In the genomic region with DNA sequence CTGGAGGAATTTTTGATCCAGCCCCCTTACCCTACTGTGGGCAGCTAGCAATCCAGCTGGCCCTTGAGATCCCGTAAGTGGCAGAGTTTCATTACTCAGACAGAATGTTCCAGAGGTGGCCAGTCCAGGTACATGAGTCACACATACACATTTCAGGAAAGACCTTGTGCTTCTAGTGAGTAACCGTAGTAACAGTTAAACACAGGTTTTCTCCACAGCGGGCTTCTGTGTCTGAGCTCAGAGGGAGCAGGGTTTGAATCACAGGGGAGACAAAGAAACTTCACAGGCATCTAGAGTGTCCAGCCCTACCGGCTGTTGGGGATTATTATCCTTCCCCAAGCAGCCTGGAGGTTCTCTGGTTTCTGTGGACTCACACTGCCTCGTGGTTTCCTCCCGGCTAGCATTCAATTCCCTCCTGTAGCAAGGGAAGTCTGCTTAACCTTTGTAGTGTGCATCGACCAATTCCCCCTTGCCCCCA, we compare ENCODE assay signal across 13 mouse cellular contexts. TPM values are rescaled to one million over a fixed set of nuclear protein-coding genes. Genes with fewer than 3 reads are reported as not detected.
DNase-seq lines count a peak whose midpoint lies in the region; ATAC-seq and TF ChIP-seq lines count a peak whose summit lies in the region.
"Had no signal": no experiment of that assay in that cellular context is flagged by ENCODE, and none has a peak within 500 bp of the region (broad histone marks: within the 10 kb centered on the region; RNA-seq: fewer than 3 reads in every experiment).

No protein-coding gene starts in this region.

- WGBS in heart, embryonic 16.5 days: 55% methylated on average over 7 of the region's 7 CpGs
- WGBS in embryonic facial prominence, embryonic 12.5 days: 24% methylated on average over 7 of the region's 7 CpGs
- WGBS in limb, embryonic 12.5 days: 38% methylated on average over 7 of the region's 7 CpGs

- no peaks in the 10 kb centered on the region for H3K36me3 ChIP-seq in heart, embryonic 16.5 days (ENCODE audit: control insufficient read depth, insufficient read depth)
- no peaks in the 10 kb centered on the region for H3K36me3 ChIP-seq in embryonic facial prominence, embryonic 12.5 days
- no peaks in the 10 kb centered on the region for H3K36me3 ChIP-seq in limb, embryonic 12.5 days
- no peaks in the 10 kb centered on the region for H3K36me3 ChIP-seq in myocyte (ENCODE audit: control insufficient read depth, insufficient read depth)
- H3K36me3 ChIP-seq: midbrain, embryonic 12.5 days; neural tube, embryonic 12.5 days had no signal

- no peaks in the 10 kb centered on the region for H3K9me3 ChIP-seq in heart, embryonic 16.5 days (replicated peaks; ENCODE audit: control insufficient read depth, low read length)
- H3K9me3 ChIP-seq in embryonic facial prominence, embryonic 12.5 days: no peaks in the 10 kb centered on the region
- no peaks in the 10 kb centered on the region for H3K9me3 ChIP-seq in limb, embryonic 12.5 days
- H3K9me3 ChIP-seq: forebrain, embryonic 13.5 days; midbrain, embryonic 12.5 days; neural tube, embryonic 12.5 days had no signal

- DNase-seq in heart, postnatal 14 days: no peak
- DNase-seq in gastrocnemius, postnatal 36 days: no peak
- no peak for DNase-seq in kidney, adult 18-20 months
- DNase-seq in thymus, adult 18-20 months: no peak
- DNase-seq: cerebellum, adult 8-10 months; left cerebral cortex, postnatal 4 days had no signal

- H3ac ChIP-seq in myocyte (ENCODE audit: control insufficient read depth, insufficient read length): no peak overlapping the region

- H3K27ac ChIP-seq in heart, embryonic 16.5 days (ENCODE audit: low read length): peak overlapping the region; percentile 41
- peak overlapping the region; percentile 78 for H3K27ac ChIP-seq in embryonic facial prominence, embryonic 12.5 days
- peak overlapping the region; percentile 88 for H3K27ac ChIP-seq in limb, embryonic 12.5 days
- H3K27ac ChIP-seq: forebrain, embryonic 13.5 days; midbrain, embryonic 12.5 days; neural tube, embryonic 12.5 days had no signal

- H3K4me3 ChIP-seq in heart, embryonic 16.5 days (ENCODE audit: low read length): no peak overlapping the region
- no peak overlapping the region for H3K4me3 ChIP-seq in embryonic facial prominence, embryonic 12.5 days
- no peak overlapping the region for H3K4me3 ChIP-seq in limb, embryonic 12.5 days (replicated peaks)
- no peak overlapping the region for H3K4me3 ChIP-seq in myocyte
- H3K4me3 ChIP-seq: forebrain, embryonic 13.5 days; midbrain, embryonic 12.5 days; neural tube, embryonic 12.5 days had no signal

- no peak for TF ChIP-seq POLR2A in myocyte (IDR thresholded peaks at IDR 0.05; ENCODE audit: insufficient read length, low read depth)

- no peaks in the 10 kb centered on the region for H3K79me2 ChIP-seq in myocyte (ENCODE audit: control insufficient read depth, insufficient read depth)

- H3K27me3 ChIP-seq in heart, embryonic 16.5 days (ENCODE audit: control insufficient read depth, insufficient read depth, low read length): no peaks in the 10 kb centered on the region
- no peaks in the 10 kb centered on the region for H3K27me3 ChIP-seq in embryonic facial prominence, embryonic 12.5 days
- H3K27me3 ChIP-seq in limb, embryonic 12.5 days: no peaks in the 10 kb centered on the region
- H3K27me3 ChIP-seq in myocyte (ENCODE audit: control insufficient read depth, insufficient read depth, insufficient read length): no peaks in the 10 kb centered on the region
- H3K27me3 ChIP-seq: forebrain, embryonic 13.5 days; midbrain, embryonic 12.5 days; neural tube, embryonic 12.5 days had no signal

- H3K4me2 ChIP-seq in heart, embryonic 16.5 days (ENCODE audit: low read depth, low read length): no peak overlapping the region
- no peak overlapping the region for H3K4me2 ChIP-seq in embryonic facial prominence, embryonic 12.5 days (replicated peaks)
- H3K4me2 ChIP-seq in limb, embryonic 12.5 days: no peak overlapping the region
- peak overlapping the region; percentile 42 for H3K4me2 ChIP-seq in myocyte (ENCODE audit: low read depth)
- H3K4me2 ChIP-seq: forebrain, embryonic 13.5 days; midbrain, embryonic 12.5 days; neural tube, embryonic 12.5 days had no signal

- intact Hi-C loops in heart, postnatal 14 days (cut with DNase I): no loop called here
- intact Hi-C loops in gastrocnemius, postnatal 36 days (cut with DNase I): no loop called here

- no peak overlapping the region for H3K9ac ChIP-seq in heart, embryonic 16.5 days (ENCODE audit: low read length)
- H3K9ac ChIP-seq in embryonic facial prominence, embryonic 12.5 days: no peak overlapping the region
- no peak overlapping the region for H3K9ac ChIP-seq in limb, embryonic 12.5 days (replicated peaks)
- H3K9ac ChIP-seq: forebrain, embryonic 13.5 days; midbrain, embryonic 12.5 days; neural tube, embryonic 12.5 days had no signal

- 0 out of 2 replicates have a peak, but pooled peaks have one; percentile 21 for ATAC-seq in heart, embryonic 16.5 days (replicated peaks; ENCODE audit: extremely low read depth, insufficient read depth, low FRiP score)
- no peak for ATAC-seq in embryonic facial prominence, embryonic 12.5 days (ENCODE audit: insufficient number of reproducible peaks, insufficient read depth, low FRiP score, low TSS enrichment)
- peak; percentile 62; the same call in 1 of the 2 replicates for ATAC-seq in limb, embryonic 12.5 days (ENCODE audit: insufficient number of reproducible peaks, insufficient read depth, low FRiP score, low TSS enrichment, low read depth)
- ATAC-seq: forebrain, embryonic 13.5 days had no signal

- peaks cover 16% of the 10 kb centered on the region for H3K4me1 ChIP-seq in heart, embryonic 16.5 days (ENCODE audit: control insufficient read depth, insufficient read depth, low read length)
- H3K4me1 ChIP-seq in embryonic facial prominence, embryonic 12.5 days: peaks cover 37% of the 10 kb centered on the region
- peaks cover 43% of the 10 kb centered on the region for H3K4me1 ChIP-seq in limb, embryonic 12.5 days (replicated peaks)
- H3K4me1 ChIP-seq: forebrain, embryonic 13.5 days; neural tube, embryonic 12.5 days had no signal

TF ChIP-seq in myocyte, 11 proteins besides CTCF, POLR2A, EP300 and RAD21:
- TF ChIP-seq REST (IDR thresholded peaks at IDR 0.05; ENCODE audit: insufficient read depth, insufficient read length) (no peak), MAX (IDR thresholded peaks at IDR 0.05; ENCODE audit: low read depth) (no peak), SRF (IDR thresholded peaks at IDR 0.05; ENCODE audit: control insufficient read depth, insufficient read length, low read depth) (no peak), POLR2AphosphoS2 (IDR thresholded peaks at IDR 0.05; ENCODE audit: insufficient read length, low read depth) (no peak), E2F4 (IDR thresholded peaks at IDR 0.05; ENCODE audit: insufficient read depth) (no peak), TCF12 (IDR thresholded peaks at IDR 0.05; ENCODE audit: insufficient read depth, poor library complexity, severe bottlenecking) (no peak), MYOD1 (IDR thresholded peaks at IDR 0.05; ENCODE audit: control insufficient read depth in 1 of 3, insufficient read length in 2 of 3, low read depth in 2 of 3) (no peak), TCF3 (IDR thresholded peaks at IDR 0.05; ENCODE audit: insufficient read length, low read depth) (no peak)

RNA-seq across cellular contexts. Expression of a gene that starts 10.7 kb away (rescaled TPM):
- polyA plus RNA-seq in heart, embryonic 16.5 days (2015; fragmentation: Nextera tagmentation; extraction: Ambion mirVana): 100 and 120 TPM in 2 replicates
- 100 to 1,000 TPM; 169 to 173 TPM for total RNA-seq in heart, postnatal 14 days (2021)
- 90.7 and 109 TPM in 2 replicates for polyA plus RNA-seq in embryonic facial prominence, embryonic 12.5 days (2016; fragmentation: Nextera tagmentation; extraction: Ambion mirVana)
- polyA plus RNA-seq in limb, embryonic 12.5 days (2016; fragmentation: Nextera tagmentation; extraction: Ambion mirVana): 47.6 and 54.7 TPM in 2 replicates
- 63.3 TPM for polyA plus RNA-seq in myocyte (2012; fragmentation: generic; extraction: Trizol)
- 10 to 100 TPM; 69.4 to 92.0 TPM for total RNA-seq in gastrocnemius, postnatal 36 days (2021)

RNA-seq across cellular contexts. Expression of a gene that starts 58.7 kb away (rescaled TPM):
- 3.5 and 4.0 TPM in 2 replicates for polyA plus RNA-seq in heart, embryonic 16.5 days (2015; fragmentation: Nextera tagmentation; extraction: Ambion mirVana)
- under 1 TPM in 1 of 2 experiments, not detected in 1; 0.12 TPM for total RNA-seq in heart, postnatal 14 days (2021)
- polyA plus RNA-seq in embryonic facial prominence, embryonic 12.5 days (2016; fragmentation: Nextera tagmentation; extraction: Ambion mirVana): 0.09 TPM in 1 of 2 replicates, not detected in the other
- polyA plus RNA-seq in limb, embryonic 12.5 days (2016; fragmentation: Nextera tagmentation; extraction: Ambion mirVana): 0.14 TPM in 1 of 2 replicates, not detected in the other
- not detected for polyA plus RNA-seq in myocyte (2012; fragmentation: generic; extraction: Trizol)
- not detected for total RNA-seq in gastrocnemius, postnatal 36 days (2021)
- total RNA-seq: left cerebral cortex, postnatal 4 days had no signal
- polyA plus RNA-seq: forebrain, embryonic 13.5 days; midbrain, embryonic 12.5 days; neural tube, embryonic 12.5 days had no signal
